Mouse (Mus musculus): Measurements from ENCODE around the gene Cdc7. TPM values are rescaled to one million over a fixed set of nuclear protein-coding genes. Genes with fewer than 3 reads are reported as not detected.

Gene Cdc7
- polyA plus RNA-seq, 1 experiment, result 2.2 TPM

GRCm38 (mm10) chr5:107022064-107022428 lies 57.9 kb downstream of the Cdc7 start:
- no peak for DNase-seq (ENCODE audit: low read depth)

DNA sequence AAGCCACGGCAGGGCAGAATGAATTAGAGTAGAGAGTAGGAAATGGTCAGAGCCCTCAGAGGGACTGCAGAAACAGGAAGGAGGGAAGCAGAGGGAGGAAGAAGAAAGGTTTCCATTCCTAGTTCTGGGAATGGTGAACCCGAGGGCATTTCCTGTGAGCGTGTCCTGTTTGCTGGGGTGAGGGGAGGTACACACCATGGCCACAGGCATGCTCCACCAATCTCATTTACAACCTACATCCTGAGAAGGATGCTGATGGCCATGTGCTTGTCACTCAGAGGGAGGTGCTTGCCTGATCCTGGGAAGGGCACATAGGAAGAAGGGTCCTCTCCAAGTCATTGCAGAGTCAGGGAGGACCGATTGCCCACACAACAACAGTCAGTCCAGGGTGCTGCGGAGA lies 59.8 kb downstream of the Cdc7 start:
- no peak for DNase-seq (ENCODE audit: low read depth)

DNA sequence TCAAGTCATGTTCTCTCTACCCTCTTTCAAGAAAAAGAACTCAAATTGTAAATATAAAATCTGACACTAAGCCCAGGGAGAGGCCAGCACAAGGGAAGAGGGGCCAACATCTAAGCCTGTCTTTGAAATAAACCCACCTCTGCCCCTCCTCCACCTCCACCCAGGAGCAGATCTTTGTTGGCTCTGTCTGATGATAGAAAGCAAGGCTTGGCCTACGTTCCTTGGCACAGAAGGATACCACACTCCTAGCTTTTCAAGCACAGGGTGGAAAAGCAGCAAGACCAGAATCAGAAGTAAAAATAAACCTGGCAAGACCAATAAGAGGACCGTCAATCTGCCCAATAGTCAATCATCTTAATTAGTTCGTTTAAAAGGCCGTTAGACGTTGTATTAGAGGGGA lies 61.2 kb downstream of the Cdc7 start:
- no peak for DNase-seq (ENCODE audit: low read depth)

DNA sequence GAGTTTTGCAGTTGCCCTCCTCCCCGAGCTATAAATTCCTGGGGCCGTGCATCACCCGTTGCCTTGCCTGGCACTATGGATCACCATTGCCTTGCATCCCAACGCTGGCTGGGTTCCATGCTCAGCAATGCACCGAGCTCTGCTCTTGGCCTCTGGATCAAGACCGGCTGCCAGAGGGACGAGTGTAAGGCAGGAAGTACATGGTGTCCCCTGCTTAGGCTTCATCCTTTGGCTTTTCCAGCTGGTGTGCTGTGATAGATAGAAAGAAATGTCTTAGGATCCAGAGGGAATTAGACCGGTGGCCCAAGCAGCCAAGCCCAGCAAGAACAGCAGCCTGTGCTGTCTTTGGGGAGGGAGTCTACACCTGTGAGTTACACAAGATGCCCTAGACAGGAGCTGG lies 61.7 kb downstream of the Cdc7 start:
- DNase-seq (ENCODE audit: low read depth), result no peak

DNA sequence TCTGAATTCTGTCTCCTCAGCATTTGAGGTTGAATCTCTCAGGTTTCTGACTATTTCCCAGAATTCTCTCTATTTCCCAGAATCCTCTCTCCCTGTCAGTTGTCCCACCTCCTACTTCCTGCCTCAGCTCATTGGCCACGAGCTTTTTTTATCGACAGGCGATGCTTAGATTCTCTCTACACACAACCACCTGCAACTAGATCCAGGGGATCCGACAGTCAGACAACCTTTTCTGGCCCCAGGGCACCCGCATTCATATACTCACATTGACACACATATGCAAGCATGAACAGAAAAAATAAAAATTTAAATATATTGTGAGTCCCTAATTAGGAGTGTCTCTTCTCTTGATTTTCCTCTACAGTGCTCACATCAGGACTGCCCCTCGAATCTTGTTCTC lies 63.5 kb downstream of the Cdc7 start:
- no peak for DNase-seq (ENCODE audit: low read depth)

GRCm38 (mm10) chr5:107028557-107028956 lies 64.4 kb downstream of the Cdc7 start:
- DNase-seq (ENCODE audit: low read depth), result no peak

GRCm38 (mm10) chr5:107029801-107030200 lies 65.7 kb downstream of the Cdc7 start:
- DNase-seq (ENCODE audit: low read depth), result no peak

DNA sequence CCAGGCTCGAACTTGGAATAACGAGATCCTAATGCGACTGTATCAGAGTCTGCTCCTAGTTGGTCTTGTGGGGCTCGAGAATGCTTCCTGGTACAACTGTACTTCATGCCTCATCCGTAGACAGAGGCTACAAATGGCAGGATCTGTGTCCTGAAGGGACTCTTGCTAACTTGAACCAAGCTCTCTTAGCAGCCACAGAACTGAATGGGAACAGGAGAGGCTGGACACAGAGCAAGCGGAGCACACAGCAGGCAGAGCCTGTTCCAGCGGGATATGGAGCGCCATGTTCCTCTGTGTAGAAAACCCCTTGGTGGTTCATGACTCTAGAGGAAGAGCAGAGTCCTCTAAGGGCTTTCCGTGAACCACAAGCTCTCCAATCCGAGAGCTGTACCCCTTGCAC lies 66.7 kb downstream of the Cdc7 start:
- DNase-seq (ENCODE audit: low read depth), result no peak

Other genes starting within 250 kb of the Cdc7 start
- gene Hfm1, start 38.0 kb upstream of the Cdc7 start, polyA plus RNA-seq (2012; rRNA removed), result 0.01 TPM in 1 of 2 replicates, not detected in the other